Mouse (Mus musculus) neutrophil, adult 59 days (primary cell): ENCODE measurements around the gene Olfr1163. TPM values are rescaled to one million over a fixed set of nuclear protein-coding genes. Genes with fewer than 3 reads are reported as not detected.

Source experiments
- total RNA-seq, 2 experiments: library from RNA; stranded (reverse); gene quantifications; 1 replicate in 1 of 2; 2 replicates in 1 of 2; pipeline ENCODE4 v1.2.4; 2023

The Olfr1163 gene
- not detected for total RNA-seq

GRCm38 (mm10) chr2:88071730-88072129 is at the start of gene Olfr1163:
TSS of gene Olfr1163 (minus strand) at chr2:88071830.

DNA sequence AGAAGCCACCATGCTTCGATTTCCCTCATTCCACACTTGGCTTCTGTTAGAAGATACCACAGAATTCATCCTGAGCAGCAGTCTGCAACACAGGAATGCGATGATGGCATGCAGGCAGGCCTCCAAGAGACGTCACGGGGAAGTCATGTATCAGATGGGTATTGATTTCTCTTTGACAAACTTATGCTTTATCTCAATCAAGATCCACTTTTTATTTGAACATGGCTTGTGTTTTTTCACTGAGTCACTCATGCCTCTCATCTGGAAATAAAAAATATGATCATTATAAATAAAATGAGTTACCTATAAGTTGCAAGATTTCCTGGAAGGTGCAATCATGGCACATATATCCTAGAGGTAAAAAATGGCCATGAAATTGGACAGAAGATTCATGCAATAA is 22.2 kb upstream of the Olfr1163 start, which contains the start of gene Olfr1164:
Gene Olfr1164 (minus strand): TSS at position 101 of the 400 bp plus-strand sequence.

GRCm38 (mm10) chr2:88051029-88051428 is 20.6 kb downstream of the Olfr1163 start, which contains the start of gene Olfr1162:
TSS of gene Olfr1162 (minus strand) at chr2:88051129.

GRCm38 (mm10) chr2:88037599-88037998 is 34.0 kb downstream of the Olfr1163 start, which contains the start of gene Olfr73:
TSS of gene Olfr73 (minus strand) at chr2:88037699.

GRCm38 (mm10) chr2:88022474-88022873 is 49.2 kb downstream of the Olfr1163 start, which contains the start of gene Olfr1161:
TSS of gene Olfr1161 (plus strand) at chr2:88022774.

Other genes starting within 250 kb of the Olfr1163 start
- gene Olfr1148, start 241.3 kb downstream of the Olfr1163 start, total RNA-seq, result not detected
- not detected for gene Olfr1150-ps1, start 227.8 kb downstream of the Olfr1163 start, total RNA-seq
- gene Olfr1151, start 216.0 kb downstream of the Olfr1163 start, total RNA-seq, result not detected
- not detected for gene Olfr1152, start 205.3 kb downstream of the Olfr1163 start, total RNA-seq
- not detected for gene Olfr1153, start 176.9 kb downstream of the Olfr1163 start, total RNA-seq
- not detected for gene Olfr1154, start 166.7 kb downstream of the Olfr1163 start, total RNA-seq
- not detected for gene Olfr1155, start 126.7 kb downstream of the Olfr1163 start, total RNA-seq
- gene Olfr1156, start 118.7 kb downstream of the Olfr1163 start, total RNA-seq, result not detected
- gene Olfr1157, start 103.5 kb downstream of the Olfr1163 start, total RNA-seq, result not detected
- gene Olfr74, start 97.2 kb downstream of the Olfr1163 start, total RNA-seq, result not detected
- gene Olfr1158, start 81.7 kb downstream of the Olfr1163 start, total RNA-seq, result not detected
- not detected for gene Olfr1160, start 63.6 kb downstream of the Olfr1163 start, total RNA-seq
- gene Olfr1161, start 49.1 kb downstream of the Olfr1163 start, total RNA-seq, result not detected
- not detected for gene Olfr73, start 34.1 kb downstream of the Olfr1163 start, total RNA-seq
- not detected for gene Olfr1162, start 20.7 kb downstream of the Olfr1163 start, total RNA-seq
- not detected for gene Olfr1164, start 22.1 kb upstream of the Olfr1163 start, total RNA-seq
- gene Olfr1166, start 56.4 kb upstream of the Olfr1163 start, total RNA-seq, result not detected
- not detected for gene Olfr1167, start 83.4 kb upstream of the Olfr1163 start, total RNA-seq
- gene Olfr1168, start 110.0 kb upstream of the Olfr1163 start, total RNA-seq, result not detected
- gene Olfr1170, start 156.5 kb upstream of the Olfr1163 start, total RNA-seq, result not detected
- not detected for gene Olfr1173, start 208.0 kb upstream of the Olfr1163 start, total RNA-seq
- not detected for gene Olfr1174-ps, start 243.3 kb upstream of the Olfr1163 start, total RNA-seq